Mouse (Mus musculus) urinary bladder, adult 2 months (tissue): ENCODE results near the gene Olfr1392. TPM values are rescaled to one million over a fixed set of nuclear protein-coding genes. Genes with fewer than 3 reads are reported as not detected.

Experiments used
- DNase-seq: peaks from one replicate; pipeline ENCODE4 v3.0.0; 2022; ENCODE audit warnings: low spot score
- polyA plus RNA-seq: library from polyadenylated mRNA; depleted of rRNA; stranded (reverse); fragments of >200 nt; gene quantifications from 2 replicates; pipeline ENCODE4 v1.2.3, GENCODE M21; 2012; rRNA removed

Olfr1392 gene
- polyA plus RNA-seq, 1 experiment, result 0.10 TPM

DNA sequence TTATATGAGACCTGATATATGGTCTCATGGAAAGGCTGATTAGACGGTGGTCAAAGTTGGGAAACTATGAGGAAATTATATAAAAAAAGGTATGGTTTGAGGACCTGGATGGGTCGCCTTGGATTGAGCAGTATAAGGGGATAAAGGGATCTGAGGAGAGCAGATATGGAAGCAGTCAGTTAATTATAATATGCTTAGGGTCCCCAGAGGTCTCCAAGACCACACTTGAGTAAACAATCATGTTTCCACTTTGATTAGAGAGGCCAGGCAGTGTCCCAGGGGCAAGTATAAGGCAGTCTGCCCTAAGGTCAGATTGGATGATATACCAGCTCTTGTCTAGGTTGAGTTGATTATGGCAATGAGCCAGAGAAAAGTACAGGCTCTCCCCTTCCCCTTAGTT lies 37.4 kb downstream of the Olfr1392 start, which contains the start of gene Olfr1391:
Olfr1391 (plus strand) TSS at position 301 of the 400 bp plus-strand sequence.
- no peak for DNase-seq

DNA sequence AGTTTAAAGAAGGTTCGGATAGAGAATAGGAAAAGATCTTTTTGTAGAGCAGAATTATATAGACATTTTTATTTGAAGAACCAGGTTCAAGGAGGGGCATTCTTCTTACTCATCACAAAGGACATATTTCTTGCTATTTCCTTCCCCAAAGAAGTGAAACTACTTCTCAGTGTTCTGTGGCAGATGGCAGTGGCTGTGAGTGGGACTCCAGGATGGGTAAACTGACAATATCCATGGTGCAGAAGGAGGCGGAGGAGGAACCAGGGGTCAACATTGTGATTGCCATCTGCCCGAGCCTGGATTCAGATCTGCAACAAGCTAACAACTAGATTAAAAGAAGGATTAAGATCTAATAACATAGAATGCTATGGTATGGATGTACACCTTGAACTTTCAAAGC lies 41.6 kb downstream of the Olfr1392 start:
- DNase-seq, result no peak

DNA sequence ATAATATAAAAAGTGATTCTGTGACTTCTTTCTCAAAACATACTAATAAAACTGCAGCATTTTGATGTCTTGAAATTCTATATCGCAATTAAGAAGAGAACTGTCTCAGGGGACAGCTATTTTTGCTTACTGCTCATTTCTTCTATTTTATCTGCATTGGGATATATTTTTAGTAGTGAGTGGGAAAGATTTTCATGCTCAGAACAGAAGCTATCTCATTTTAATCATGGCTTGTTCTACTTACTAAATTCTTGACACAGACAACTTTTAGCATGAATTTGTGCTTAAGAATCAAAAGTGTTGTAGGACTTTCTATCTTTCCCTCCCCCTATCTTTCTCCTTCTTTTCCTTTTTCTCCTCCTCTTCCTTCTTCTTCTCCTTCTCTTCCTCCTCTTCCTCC lies 44.6 kb downstream of the Olfr1392 start:
- no peak for DNase-seq

DNA sequence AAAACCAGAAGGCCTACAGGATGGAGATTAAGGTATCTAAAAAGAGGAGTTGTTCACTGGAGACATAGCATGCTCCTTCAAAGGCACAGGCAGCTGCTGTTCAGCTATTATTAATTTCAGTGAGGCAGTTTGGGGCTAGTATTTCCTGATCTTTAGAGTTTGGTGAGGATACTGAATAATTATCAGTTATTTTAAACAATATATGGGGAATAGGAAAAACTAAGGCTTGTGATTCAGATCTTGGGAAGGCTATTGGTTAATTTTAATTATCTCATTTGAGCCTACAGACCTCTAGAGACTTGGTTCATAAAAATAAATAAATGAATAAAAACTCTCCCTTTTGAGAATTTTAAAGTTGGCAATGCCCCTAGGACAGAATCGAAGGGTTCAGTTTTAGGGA lies 49.8 kb downstream of the Olfr1392 start, which contains the start of gene Olfr1390:
Olfr1390 (plus strand) TSS at position 301 of the 400 bp plus-strand sequence.
- DNase-seq, result no peak

DNA sequence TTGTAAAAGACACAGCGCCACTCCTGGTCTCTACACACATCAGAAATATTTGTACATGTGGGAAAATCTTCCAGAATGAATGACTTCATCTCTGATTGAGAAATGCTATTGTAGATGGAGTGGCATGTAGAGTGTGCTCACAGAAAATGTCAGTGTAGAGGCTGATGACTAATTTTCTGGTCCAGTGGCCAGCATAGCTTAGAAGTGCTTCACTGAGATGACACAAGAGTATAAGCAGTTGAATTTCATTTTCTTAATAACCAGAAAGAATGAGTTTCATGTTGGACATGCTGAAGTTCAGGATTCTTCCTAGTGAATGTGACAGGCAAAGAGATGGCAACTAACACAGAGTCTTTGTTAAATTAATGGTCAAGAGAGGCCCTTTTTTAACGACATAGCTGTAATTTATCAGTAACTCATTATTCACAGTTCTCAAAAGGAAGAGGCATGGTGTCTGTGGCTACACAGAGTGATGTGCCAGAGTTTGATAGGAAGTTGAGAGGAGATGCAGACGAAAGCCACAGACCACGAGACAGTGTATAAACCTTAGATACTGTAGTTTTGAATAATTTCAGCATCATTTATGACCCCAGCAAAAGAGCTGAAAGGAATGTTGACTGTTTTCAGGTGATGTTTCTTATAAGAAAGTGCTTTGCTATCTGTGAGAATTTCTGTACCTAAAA lies 52.2 kb downstream of the Olfr1392 start:
- DNase-seq, result no peak

Other genes with a start within 250 kb of the Olfr1392 start
- gene 9930111J21Rik2, start 234.0 kb upstream of the Olfr1392 start, polyA plus RNA-seq, result 5.9 and 7.8 TPM in 2 replicates
- gene Tgtp2, start 221.1 kb upstream of the Olfr1392 start, polyA plus RNA-seq, result 17.4 and 36.5 TPM in 2 replicates
- 16.0 and 23.9 TPM in 2 replicates for gene Ifi47, start 208.7 kb upstream of the Olfr1392 start, polyA plus RNA-seq
- 0.06 and 0.14 TPM in 2 replicates for gene Olfr1396, start 170.4 kb upstream of the Olfr1392 start, polyA plus RNA-seq
- not detected in 2 replicates for gene Olfr1395, start 143.0 kb upstream of the Olfr1392 start, polyA plus RNA-seq
- not detected in 2 replicates for gene Olfr1394, start 130.9 kb upstream of the Olfr1392 start, polyA plus RNA-seq
- 0.62 and 0.73 TPM in 2 replicates for gene Btnl9, start 98.1 kb upstream of the Olfr1392 start, polyA plus RNA-seq
- 12.4 and 17.0 TPM in 2 replicates for gene Zfp62, start 82.0 kb upstream of the Olfr1392 start, polyA plus RNA-seq
- gene Mgat1, start 41.1 kb upstream of the Olfr1392 start, polyA plus RNA-seq, result 61.8 and 63.4 TPM in 2 replicates
- gene Olfr1393, start 7.0 kb upstream of the Olfr1392 start, polyA plus RNA-seq, result 0.06 and 0.12 TPM in 2 replicates
- not detected in 2 replicates for gene Olfr10, start 19.5 kb downstream of the Olfr1392 start, polyA plus RNA-seq
- gene Olfr1391, start 37.5 kb downstream of the Olfr1392 start, polyA plus RNA-seq, result not detected in 2 replicates
- not detected in 2 replicates for gene Olfr1390, start 49.9 kb downstream of the Olfr1392 start, polyA plus RNA-seq
- not detected in 2 replicates for gene Olfr1389, start 137.8 kb downstream of the Olfr1392 start, polyA plus RNA-seq
- 0.04 and 0.14 TPM in 2 replicates for gene Olfr1388, start 151.3 kb downstream of the Olfr1392 start, polyA plus RNA-seq
- gene Olfr1387, start 170.1 kb downstream of the Olfr1392 start, polyA plus RNA-seq, result not detected in 2 replicates
- not detected in 2 replicates for gene Olfr1386, start 179.8 kb downstream of the Olfr1392 start, polyA plus RNA-seq
- gene Olfr1385, start 203.8 kb downstream of the Olfr1392 start, polyA plus RNA-seq, result not detected in 2 replicates
- not detected in 2 replicates for gene Olfr1384, start 221.4 kb downstream of the Olfr1392 start, polyA plus RNA-seq
- not detected in 2 replicates for gene Olfr1383, start 234.4 kb downstream of the Olfr1392 start, polyA plus RNA-seq
- not detected in 2 replicates for gene Olfr1382, start 243.0 kb downstream of the Olfr1392 start, polyA plus RNA-seq